Mouse (Mus musculus) thymus, adult 2 months (tissue): ENCODE measurements around the gene Stag1.

Experiments
- CTCF ChIP-seq: fragments of 200-500 bp; IDR thresholded peaks from 2 replicates; pipeline ENCODE4 v1.5.1; 2012; ENCODE audit warnings: mild to moderate bottlenecking, control low read depth, low read length, moderate library complexity, borderline replicate concordance; ENCODE audit not compliant: control insufficient read depth, poor library complexity, insufficient read depth; ENCODE audit errors: extremely low read depth
- POLR2A ChIP-seq: fragments of 200-500 bp; IDR thresholded peaks from 2 replicates; pipeline ENCODE4 v1.6.1; 2012; ENCODE audit warnings: mild to moderate bottlenecking, low read length, control low read depth, moderate library complexity; ENCODE audit not compliant: control insufficient read depth, poor library complexity, insufficient read depth; ENCODE audit errors: extremely low read depth

DNA sequence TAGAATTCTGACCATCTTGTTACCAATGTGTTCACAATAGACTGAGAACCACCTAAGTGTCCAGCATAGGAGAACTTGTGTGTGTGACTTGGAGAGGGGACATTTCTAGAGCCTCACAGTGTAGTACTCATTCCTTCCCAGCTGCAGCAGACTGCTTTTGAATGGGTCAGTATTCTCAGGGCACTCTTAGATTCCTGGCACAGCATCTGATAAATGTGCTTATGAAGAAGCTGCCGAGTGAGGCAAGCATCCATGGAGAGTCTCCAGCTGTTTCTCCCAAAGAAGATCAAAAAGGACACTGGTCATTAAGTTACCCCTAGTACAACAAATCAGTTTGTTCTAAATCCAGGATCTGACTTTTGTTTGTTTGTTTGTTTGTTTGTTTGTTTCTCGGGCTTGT, 24.3 kb upstream of the Stag1 start:
- TF ChIP-seq POLR2A = no peak
- TF ChIP-seq CTCF = no peak
